Mouse (Mus musculus) heart, embryonic 16.5 days (tissue): Measurements from ENCODE around the gene Dusp5. TPM values are rescaled to one million over a fixed set of nuclear protein-coding genes. Genes with fewer than 3 reads are reported as not detected.
"Not testable (repeated sequence)": the region's sequence is repeated elsewhere in the genome, so short reads cannot be mapped to it uniquely, and the experiment has no call there.

Experiments used
- ATAC-seq: fragments of 200-750 bp; cut with Nextera tagmentation; replicated peaks from 2 replicates; pipeline ENCODE4 v1.8.0; 2017; ENCODE audit warnings: moderate number of reproducible peaks; ENCODE audit not compliant: insufficient read depth, low FRiP score; ENCODE audit errors: extremely low read depth
- H3K27ac ChIP-seq: fragments of 300-500 bp; sonication (generic); 2 replicates; pipeline ENCODE4 v1.5.1; 2014; ENCODE audit warnings: mild to moderate bottlenecking, low read length, control low read depth, moderate library complexity
- H3K27me3 ChIP-seq: fragments of 300-500 bp; sonication (generic); 2 replicates; pipeline ENCODE4 v1.6.1; 2014; ENCODE audit warnings: low read length, mixed read lengths; ENCODE audit not compliant: control insufficient read depth, insufficient read depth
- H3K36me3 ChIP-seq: fragments of 300-500 bp; sonication (generic); 2 replicates; pipeline ENCODE4 v1.6.1; 2014; ENCODE audit not compliant: control insufficient read depth, insufficient read depth
- H3K4me1 ChIP-seq: fragments of 300-500 bp; sonication (generic); 2 replicates; pipeline ENCODE4 v1.6.1; 2014; ENCODE audit warnings: low read length, mixed read lengths; ENCODE audit not compliant: control insufficient read depth, insufficient read depth
- H3K4me2 ChIP-seq: fragments of 300-500 bp; sonication (generic); 2 replicates; pipeline ENCODE4 v1.6.1; 2014; ENCODE audit warnings: low read depth, mild to moderate bottlenecking, control low read depth, low read length
- H3K4me3 ChIP-seq: fragments of 300-500 bp; sonication (generic); 2 replicates; pipeline ENCODE4 v1.5.1; 2014; ENCODE audit warnings: mild to moderate bottlenecking, control low read depth, low read length
- H3K9ac ChIP-seq: fragments of 300-500 bp; sonication (generic); 2 replicates; pipeline ENCODE4 v1.6.1; 2014; ENCODE audit warnings: low read length, control low read depth
- H3K9me3 ChIP-seq: fragments of 300-500 bp; sonication (generic); replicated peaks from 2 replicates; pipeline ENCODE4 v1.6.1; 2016; ENCODE audit warnings: low read length; ENCODE audit not compliant: control insufficient read depth
- WGBS: fragments of 180-500 bp; shearing (Covaris S2); extraction: QIAGEN DNeasy Blood & Tissue Kit; methylation state at CpG from one replicate; pipeline ENCODE4 v1.1.7; 2014; 5-methylcytosine and 5-hydroxymethylcytosine counted together
- polyA plus RNA-seq: library from polyadenylated mRNA; unstranded; fragments of >200 nt; fragmentation: Nextera tagmentation; extraction: Ambion mirVana; gene quantifications from 2 replicates; pipeline ENCODE4 v1.2.1, GENCODE M21; 2015

Dusp5 gene
- polyA plus RNA-seq, 1 experiment from 2014 or later: 11.5 TPM

- not testable (repeated sequence) for H3K4me2 ChIP-seq, H3K27me3 ChIP-seq, ATAC-seq, H3K36me3 ChIP-seq, H3K27ac ChIP-seq, H3K4me3 ChIP-seq, H3K9ac ChIP-seq
- WGBS: 83% methylated on average over 8 of the region's 8 CpGs
- Histone ChIP-seq H3K4me1 (peaks cover 22% of the 10 kb centered on the region), H3K9me3 (peaks cover 15% of the 10 kb centered on the region)
Observed at GRCm38 (mm10) chr19:53580271-53580670, 51.4 kb downstream of the Dusp5 start.

- not testable (repeated sequence) for ATAC-seq, H3K36me3 ChIP-seq, H3K4me2 ChIP-seq, H3K27me3 ChIP-seq, H3K4me1 ChIP-seq, H3K9ac ChIP-seq, H3K27ac ChIP-seq, H3K4me3 ChIP-seq
- H3K9me3 ChIP-seq: peaks cover 21% of the 10 kb centered on the region
- WGBS: 83% methylated on average over 3 of the region's 3 CpGs
Observed at GRCm38 (mm10) chr19:53587686-53588085, 58.8 kb downstream of the Dusp5 start.

DNA sequence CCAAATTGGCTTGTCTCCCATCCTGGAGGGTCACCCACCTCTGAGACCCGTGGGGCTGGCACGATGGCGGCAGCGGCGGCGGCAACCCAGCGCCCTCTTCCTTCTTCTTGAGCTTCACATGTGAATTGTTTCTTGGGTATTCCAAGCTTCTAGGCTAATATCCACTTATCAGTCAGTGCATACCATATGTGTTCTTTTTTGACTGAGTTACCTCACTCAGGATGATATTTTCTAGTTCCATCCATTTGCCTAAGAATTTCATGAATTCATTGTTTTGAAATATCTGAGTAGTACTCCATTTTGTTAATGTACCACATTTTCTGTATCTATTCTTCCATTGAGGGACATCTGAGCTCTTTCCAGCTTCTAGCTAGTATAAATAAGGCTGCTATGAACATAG, 60.1 kb downstream of the Dusp5 start, which contains the start of gene Nutf2-ps1:
Gene Nutf2-ps1 (minus strand): TSS at position 101 of the 400 bp plus-strand sequence.
- not testable (repeated sequence) for H3K4me3 ChIP-seq, H3K4me2 ChIP-seq, H3K36me3 ChIP-seq, H3K27ac ChIP-seq, H3K4me1 ChIP-seq, ATAC-seq, H3K27me3 ChIP-seq, H3K9ac ChIP-seq
- WGBS: 97% methylated on average over 7 of the region's 7 CpGs
- H3K9me3 ChIP-seq: peaks cover 20% of the 10 kb centered on the region

Other genes starting within 250 kb of the Dusp5 start
- gene Mxi1, start 218.6 kb upstream of the Dusp5 start, polyA plus RNA-seq: 28.7 and 40.7 TPM in 2 replicates
- gene Gm10197, start 157.3 kb upstream of the Dusp5 start, polyA plus RNA-seq: 3.5 TPM in 1 of 2 replicates, not detected in the other
- gene Smndc1, start 138.5 kb upstream of the Dusp5 start, polyA plus RNA-seq: 25.5 and 28.0 TPM in 2 replicates
- gene Nutf2-ps1, start 60.0 kb downstream of the Dusp5 start, polyA plus RNA-seq: 260 and 349 TPM in 2 replicates
- 36.5 and 42.5 TPM in 2 replicates for gene Smc3, start 71.3 kb downstream of the Dusp5 start, polyA plus RNA-seq
- gene Rbm20, start 148.2 kb downstream of the Dusp5 start, polyA plus RNA-seq: 48.1 and 50.7 TPM in 2 replicates